In genomic region chr7:28756079-28756478, GRCm38 (mm10) we compare ENCODE assay signal across 10 mouse cellular contexts. TPM values are rescaled to one million over a fixed set of nuclear protein-coding genes. Genes with fewer than 3 reads are reported as not detected.
DNase-seq lines count a peak whose midpoint lies in the region; ATAC-seq and TF ChIP-seq lines count a peak whose summit lies in the region.
"Had no signal": no experiment of that assay in that cellular context is flagged by ENCODE, and none has a peak within 500 bp of the region (broad histone marks: within the 10 kb centered on the region; RNA-seq: fewer than 3 reads in every experiment).

Gene Ccer2 (plus strand): TSS chr7:28756174.

- DNase-seq in left cerebral cortex, adult 2 months (ENCODE audit: extremely low spot score in 1 of 2, low spot score in 2 of 2): no peak
- no peak for DNase-seq in left cerebral cortex, adult 8-10 months (ENCODE audit: low spot score in 2 of 2)
- no peak for DNase-seq in forebrain, embryonic 14.5 days (ENCODE audit: low spot score)
- no peak for DNase-seq in limb, embryonic 14.5 days (ENCODE audit: low spot score)
- no peak for DNase-seq in gastrocnemius, postnatal 10 days
- DNase-seq in left cerebral cortex, postnatal 4 days: no peak
- no peak for DNase-seq in right cerebral cortex, postnatal 25 days
- DNase-seq: thymus, adult 18-20 months had no signal

- no peak for TF ChIP-seq CTCF in left cerebral cortex, adult 2 months (IDR thresholded peaks at IDR 0.05)

- intact Hi-C loops in left cerebral cortex, adult 2 months (cut with DNase I): no loop called here
- intact Hi-C loops in left cerebral cortex, postnatal 4 days (cut with DNase I): no loop called here

- no peak for ATAC-seq in forebrain, embryonic 14.5 days
- peak; percentile 34; the same call in 1 of the 2 replicates for ATAC-seq in limb, embryonic 14.5 days (ENCODE audit: low FRiP score, low read depth)
- 0 out of 2 replicates have a peak, but pooled peaks have one; percentile 10 for ATAC-seq in neural tube, embryonic 14.5 days (ENCODE audit: low read depth)

- TF ChIP-seq POLR2A in limb, embryonic 14.5 days (IDR thresholded peaks at IDR 0.05; ENCODE audit: borderline replicate concordance, extremely low read depth, insufficient read depth, insufficient read length): no peak

- H3K4me1 ChIP-seq in forebrain, embryonic 14.5 days (ENCODE audit: control insufficient read depth, insufficient read depth, low read length): no peaks in the 10 kb centered on the region
- peaks cover 5% of the 10 kb centered on the region for H3K4me1 ChIP-seq in limb, embryonic 14.5 days (ENCODE audit: control insufficient read depth, insufficient read depth, low read length)
- H3K4me1 ChIP-seq in neural tube, embryonic 14.5 days (ENCODE audit: control insufficient read depth, insufficient read depth, low read length): 0 out of 2 replicates have a peak, but pooled peaks cover 3% of the 10 kb centered on the region

- 2% methylated on average over 17 of the region's 17 CpGs for WGBS in forebrain, embryonic 14.5 days
- 0% methylated on average over 16 of the region's 17 CpGs for WGBS in limb, embryonic 14.5 days
- 2% methylated on average over 16 of the region's 17 CpGs for WGBS in neural tube, embryonic 14.5 days

- peak within 1 kb of the TSS; percentile 19; the same call in 1 of the 2 replicates for H3K4me3 ChIP-seq in left cerebral cortex, adult 2 months
- no peak within 1 kb of the TSS for H3K4me3 ChIP-seq in forebrain, embryonic 14.5 days (ENCODE audit: low read depth, low read length)
- peak within 1 kb of the TSS; percentile 8; the same call in 1 of the 2 replicates for H3K4me3 ChIP-seq in limb, embryonic 14.5 days (replicated peaks; ENCODE audit: low read length)
- no peak within 1 kb of the TSS for H3K4me3 ChIP-seq in neural tube, embryonic 14.5 days (ENCODE audit: low read depth, low read length)
- H3K4me3 ChIP-seq: heart, embryonic 15.5 days had no signal

- H3K9ac ChIP-seq in forebrain, embryonic 14.5 days (ENCODE audit: low read length): 0 out of 2 replicates have a peak within 1 kb of the TSS, but pooled peaks have one; percentile 29
- no peak within 1 kb of the TSS for H3K9ac ChIP-seq in limb, embryonic 14.5 days (ENCODE audit: low read depth, low read length, severe bottlenecking)
- H3K9ac ChIP-seq in neural tube, embryonic 14.5 days (replicated peaks; ENCODE audit: low read depth, low read length): 0 out of 2 replicates have a peak within 1 kb of the TSS, but pooled peaks have one; percentile 21
- H3K9ac ChIP-seq: heart, embryonic 15.5 days had no signal

- H3K4me2 ChIP-seq in forebrain, embryonic 14.5 days (ENCODE audit: low read length): peak within 1 kb of the TSS; percentile 26
- peak within 1 kb of the TSS; percentile 32 for H3K4me2 ChIP-seq in limb, embryonic 14.5 days (replicated peaks; ENCODE audit: low read depth, low read length, severe bottlenecking)
- peak within 1 kb of the TSS; percentile 33 for H3K4me2 ChIP-seq in neural tube, embryonic 14.5 days (ENCODE audit: low read depth, low read length)
- H3K4me2 ChIP-seq: heart, embryonic 15.5 days had no signal

- peaks cover 31% of the 10 kb centered on the region for H3K36me3 ChIP-seq in forebrain, embryonic 14.5 days (ENCODE audit: control insufficient read depth, insufficient read depth, low read length)
- H3K36me3 ChIP-seq in limb, embryonic 14.5 days (ENCODE audit: control insufficient read depth, insufficient read depth, low read length): peaks cover 30% of the 10 kb centered on the region
- peaks cover 20% of the 10 kb centered on the region for H3K36me3 ChIP-seq in neural tube, embryonic 14.5 days (ENCODE audit: control insufficient read depth, insufficient read depth, low read length)

- no peaks in the 10 kb centered on the region for H3K27me3 ChIP-seq in forebrain, embryonic 14.5 days (replicated peaks; ENCODE audit: control insufficient read depth, insufficient read depth, low read length)
- peaks cover 6% of the 10 kb centered on the region; the same call in 1 of the 2 replicates for H3K27me3 ChIP-seq in limb, embryonic 14.5 days (ENCODE audit: control insufficient read depth, insufficient read depth, low read length)
- peaks cover 2% of the 10 kb centered on the region; the same call in 1 of the 2 replicates for H3K27me3 ChIP-seq in neural tube, embryonic 14.5 days (ENCODE audit: control insufficient read depth, insufficient read depth, low read length)

- H3K27ac ChIP-seq in left cerebral cortex, adult 2 months: no peak within 1 kb of the TSS
- no peak within 1 kb of the TSS for H3K27ac ChIP-seq in forebrain, embryonic 14.5 days (ENCODE audit: low read depth, low read length)
- H3K27ac ChIP-seq in limb, embryonic 14.5 days (replicated peaks; ENCODE audit: low read depth, low read length): no peak within 1 kb of the TSS
- H3K27ac ChIP-seq in neural tube, embryonic 14.5 days (ENCODE audit: low read depth, low read length): no peak within 1 kb of the TSS
- H3K27ac ChIP-seq: heart, embryonic 15.5 days had no signal

- H3K9me3 ChIP-seq in forebrain, embryonic 14.5 days (replicated peaks; ENCODE audit: control insufficient read depth, low read length): no peaks in the 10 kb centered on the region
- no peaks in the 10 kb centered on the region for H3K9me3 ChIP-seq in limb, embryonic 14.5 days (ENCODE audit: control insufficient read depth, low read length)
- no peaks in the 10 kb centered on the region for H3K9me3 ChIP-seq in neural tube, embryonic 14.5 days (ENCODE audit: control insufficient read depth, low read length)
- H3K9me3 ChIP-seq: heart, embryonic 15.5 days had no signal

RNA-seq across cellular contexts. Expression of gene Ccer2, which starts in this region (rescaled TPM):
- 1 to 10 TPM; 1.0 to 1.9 TPM for total RNA-seq in left cerebral cortex, adult 2 months (2021)
- 1 to 10 TPM; 1.7 to 2.8 (median 2.4) TPM for total RNA-seq in left cerebral cortex, adult 8-10 months (2022)
- polyA plus RNA-seq in forebrain, embryonic 14.5 days (2014; fragmentation: Nextera tagmentation; extraction: Ambion mirVana): not detected in 2 replicates
- polyA plus RNA-seq in limb, embryonic 14.5 days (2012; rRNA removed): 0.06 and 0.24 TPM in 2 replicates
- polyA plus RNA-seq in limb, embryonic 14.5 days (2014; fragmentation: Nextera tagmentation; extraction: Ambion mirVana): 0.54 TPM in 1 of 2 replicates, not detected in the other
- polyA plus RNA-seq in neural tube, embryonic 14.5 days (2014; fragmentation: Nextera tagmentation; extraction: Ambion mirVana): 0.79 and 0.81 TPM in 2 replicates
- not detected for total RNA-seq in gastrocnemius, postnatal 10 days (2021)
- total RNA-seq in left cerebral cortex, postnatal 4 days (2021): under 1 TPM in 1 of 2 experiments, not detected in 1; 0.68 TPM
- polyA plus RNA-seq: heart, embryonic 15.5 days had no signal

Comparison
In these comparisons a context has a peak if more than half of its experiments do, and no peak if none do; other contexts are left out.
1. Peak in ATAC-seq, H3K4me3 ChIP-seq and H3K4me2 ChIP-seq in limb, embryonic 14.5 days; RNA of the gene not detected or under 1 TPM.
2. Peak in ATAC-seq, H3K9ac ChIP-seq and H3K4me2 ChIP-seq in neural tube, embryonic 14.5 days; RNA of the gene not detected or under 1 TPM.